Mouse (Mus musculus): ENCODE measurements around the gene Slc39a2. TPM values are rescaled to one million over a fixed set of nuclear protein-coding genes. Genes with fewer than 3 reads are reported as not detected.

The Slc39a2 gene
- polyA plus RNA-seq, 1 experiment from 2014 or later, result 0.38 TPM

DNA sequence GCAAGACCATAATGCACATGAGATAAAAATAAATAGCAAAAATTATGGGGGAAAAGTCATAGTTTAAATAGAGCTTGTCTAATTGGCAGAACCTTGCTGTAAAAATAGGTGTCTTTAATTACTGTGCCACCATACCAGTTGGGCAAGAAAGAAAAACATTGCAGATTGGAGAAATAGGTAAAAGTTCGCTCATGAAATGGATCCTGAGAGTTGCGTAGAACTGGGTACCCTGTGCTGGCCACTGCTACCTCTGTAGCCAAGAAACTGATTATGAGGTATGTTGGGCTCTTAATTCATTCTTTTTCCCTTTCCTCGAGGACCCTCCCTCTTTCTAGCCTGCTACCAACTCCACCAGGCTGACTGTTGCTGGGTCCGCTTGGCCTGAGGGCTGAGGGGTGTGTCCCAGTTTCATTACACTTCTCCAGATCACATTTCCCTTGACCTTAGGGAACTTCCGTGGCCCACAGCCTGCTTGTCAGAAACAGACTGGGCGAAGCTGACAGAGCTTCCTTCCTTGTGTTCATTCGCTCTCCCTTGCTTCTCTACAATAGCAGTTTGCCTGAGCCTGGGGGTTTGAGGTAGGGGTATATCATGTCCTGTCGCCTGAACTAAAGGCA is 48.4 kb downstream of the Slc39a2 start:
- Histone ChIP-seq H3K36me3 (ENCODE audit: control insufficient read depth, insufficient read depth) (no peaks in the 10 kb centered on the region), H3K9ac (ENCODE audit: low read length) (no peak overlapping the region), H3K4me2 (ENCODE audit: low read depth, low read length) (no peak overlapping the region), H3K27me3 (ENCODE audit: control insufficient read depth, insufficient read depth, low read length) (no peaks in the 10 kb centered on the region), H3K4me1 (ENCODE audit: control insufficient read depth, insufficient read depth, low read length) (peaks cover 4% of the 10 kb centered on the region; the same call in 1 of the 2 replicates), H3K9me3 (replicated peaks; ENCODE audit: control insufficient read depth, low read length) (0 out of 2 replicates have a peak, but pooled peaks cover 3% of the 10 kb centered on the region), H3K27ac (ENCODE audit: low read length) (no peak overlapping the region), H3K4me3 (ENCODE audit: low read length) (no peak overlapping the region)
- WGBS, result 48% methylated on average over 8 of the region's 8 CpGs
- no peak for ATAC-seq (replicated peaks; ENCODE audit: extremely low read depth, insufficient read depth, low FRiP score)

DNA sequence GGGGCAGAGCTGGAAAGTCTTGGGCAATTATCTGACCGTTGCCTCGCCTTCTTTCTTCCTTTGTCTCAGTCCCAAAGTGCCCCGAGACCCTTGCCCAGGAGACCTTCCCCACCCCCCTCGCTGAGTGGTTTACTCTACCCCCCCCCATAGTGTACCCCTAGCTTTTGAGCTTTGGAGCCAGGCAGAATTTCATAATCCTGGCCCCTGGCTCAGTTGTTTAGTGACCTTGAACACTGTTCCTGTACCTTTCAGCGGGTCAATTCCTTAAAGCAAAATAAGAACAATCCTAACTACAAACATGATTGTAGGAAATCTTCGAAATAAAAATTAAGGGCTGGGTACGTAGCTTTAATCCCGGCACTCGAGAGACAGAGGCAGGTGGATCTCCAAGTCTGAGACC is 48.9 kb downstream of the Slc39a2 start:
- ATAC-seq (replicated peaks; ENCODE audit: extremely low read depth, insufficient read depth, low FRiP score), result no peak
- peaks cover 4% of the 10 kb centered on the region; the same call in 1 of the 2 replicates for H3K4me1 ChIP-seq (ENCODE audit: control insufficient read depth, insufficient read depth, low read length)
- 69% methylated on average over 9 of the region's 9 CpGs for WGBS

DNA sequence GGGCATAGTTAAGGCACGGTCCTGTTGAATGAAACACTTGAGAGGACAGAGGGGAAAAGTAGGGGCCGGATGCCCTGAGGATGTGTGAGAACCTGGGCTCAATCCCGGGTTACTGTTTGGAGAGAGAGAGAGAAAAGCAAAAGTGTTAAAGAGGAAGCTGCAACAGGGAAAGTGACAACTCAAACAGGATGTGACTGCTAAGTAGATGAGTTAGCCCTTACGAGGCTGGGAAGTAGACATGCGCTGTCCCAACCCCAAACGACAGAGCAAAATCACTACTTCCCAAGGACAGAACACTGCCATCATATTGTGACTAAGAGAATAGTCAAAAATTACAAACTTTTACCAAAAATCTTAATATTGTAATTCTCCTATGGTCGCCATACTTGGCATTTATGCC is 49.5 kb downstream of the Slc39a2 start:
- no peak for ATAC-seq (replicated peaks; ENCODE audit: extremely low read depth, insufficient read depth, low FRiP score)
- Histone ChIP-seq H3K4me3 (ENCODE audit: low read length) (no peak overlapping the region), H3K27ac (ENCODE audit: low read length) (no peak overlapping the region)

More for the DNA sequence above, 48.9 kb downstream of the Slc39a2 start:
- H3K27me3 ChIP-seq (ENCODE audit: control insufficient read depth, insufficient read depth, low read length), result no peaks in the 10 kb centered on the region
- H3K27ac ChIP-seq (ENCODE audit: low read length), result no peak overlapping the region
- H3K36me3 ChIP-seq (ENCODE audit: control insufficient read depth, insufficient read depth), result no peaks in the 10 kb centered on the region
- H3K4me3 ChIP-seq (ENCODE audit: low read length), result no peak overlapping the region
- H3K9me3 ChIP-seq (replicated peaks; ENCODE audit: control insufficient read depth, low read length), result 0 out of 2 replicates have a peak, but pooled peaks cover 3% of the 10 kb centered on the region
- H3K4me2 ChIP-seq (ENCODE audit: low read depth, low read length), result no peak overlapping the region
- H3K9ac ChIP-seq (ENCODE audit: low read length), result no peak overlapping the region

GRCm38 (mm10) chr14:51943336-51943735 is 50.6 kb downstream of the Slc39a2 start:
- Histone ChIP-seq H3K9ac (ENCODE audit: low read length) (no peak overlapping the region), H3K9me3 (replicated peaks; ENCODE audit: control insufficient read depth, low read length) (0 out of 2 replicates have a peak, but pooled peaks cover 3% of the 10 kb centered on the region), H3K27me3 (ENCODE audit: control insufficient read depth, insufficient read depth, low read length) (no peaks in the 10 kb centered on the region), H3K4me1 (ENCODE audit: control insufficient read depth, insufficient read depth, low read length) (peaks cover 4% of the 10 kb centered on the region; the same call in 1 of the 2 replicates), H3K27ac (ENCODE audit: low read length) (no peak overlapping the region), H3K4me2 (ENCODE audit: low read depth, low read length) (no peak overlapping the region), H3K36me3 (ENCODE audit: control insufficient read depth, insufficient read depth) (no peaks in the 10 kb centered on the region), H3K4me3 (ENCODE audit: low read length) (no peak overlapping the region)
- ATAC-seq (replicated peaks; ENCODE audit: extremely low read depth, insufficient read depth, low FRiP score), result no peak
- WGBS, result 65% methylated on average over 6 of the region's 6 CpGs

More for the DNA sequence above, 49.5 kb downstream of the Slc39a2 start:
- H3K4me2 ChIP-seq (ENCODE audit: low read depth, low read length), result no peak overlapping the region
- no peaks in the 10 kb centered on the region for H3K36me3 ChIP-seq (ENCODE audit: control insufficient read depth, insufficient read depth)
- H3K9me3 ChIP-seq (replicated peaks; ENCODE audit: control insufficient read depth, low read length), result 0 out of 2 replicates have a peak, but pooled peaks cover 3% of the 10 kb centered on the region
- H3K9ac ChIP-seq (ENCODE audit: low read length), result no peak overlapping the region
- no peaks in the 10 kb centered on the region for H3K27me3 ChIP-seq (ENCODE audit: control insufficient read depth, insufficient read depth, low read length)
- H3K4me1 ChIP-seq (ENCODE audit: control insufficient read depth, insufficient read depth, low read length), result peaks cover 4% of the 10 kb centered on the region; the same call in 1 of the 2 replicates
- 49% methylated on average over 7 of the region's 7 CpGs for WGBS

Other genes starting within 250 kb of the Slc39a2 start
- gene Gm17079, start 197.4 kb upstream of the Slc39a2 start, polyA plus RNA-seq (2015; fragmentation: Nextera tagmentation; extraction: Ambion mirVana), result not detected in 2 replicates
- gene Gm5800, start 175.7 kb upstream of the Slc39a2 start, polyA plus RNA-seq (2015; fragmentation: Nextera tagmentation; extraction: Ambion mirVana), result not detected in 2 replicates
- 0.28 TPM in 1 of 2 replicates, not detected in the other for gene Ang4, start 119.3 kb upstream of the Slc39a2 start, polyA plus RNA-seq (2015; fragmentation: Nextera tagmentation; extraction: Ambion mirVana)
- gene AY358078, start 92.8 kb upstream of the Slc39a2 start, polyA plus RNA-seq (2015; fragmentation: Nextera tagmentation; extraction: Ambion mirVana), result not detected in 2 replicates
- gene Ear6, start 39.2 kb upstream of the Slc39a2 start, polyA plus RNA-seq (2015; fragmentation: Nextera tagmentation; extraction: Ambion mirVana), result not detected in 2 replicates
- 37.8 and 42.1 TPM in 2 replicates for gene Mettl17, start 8.0 kb upstream of the Slc39a2 start, polyA plus RNA-seq (2015; fragmentation: Nextera tagmentation; extraction: Ambion mirVana)
- 421 and 437 TPM in 2 replicates for gene Ndrg2, start 21.3 kb downstream of the Slc39a2 start, polyA plus RNA-seq (2015; fragmentation: Nextera tagmentation; extraction: Ambion mirVana)
- gene Tppp2, start 25.5 kb downstream of the Slc39a2 start, polyA plus RNA-seq (2015; fragmentation: Nextera tagmentation; extraction: Ambion mirVana), result not detected in 2 replicates
- not detected in 2 replicates for gene Rnase13, start 29.9 kb downstream of the Slc39a2 start, polyA plus RNA-seq (2015; fragmentation: Nextera tagmentation; extraction: Ambion mirVana)
- 45.8 and 65.1 TPM in 2 replicates for gene Arhgef40, start 91.8 kb downstream of the Slc39a2 start, polyA plus RNA-seq (2015; fragmentation: Nextera tagmentation; extraction: Ambion mirVana)
- 0.67 and 1.3 TPM in 2 replicates for gene Tmem253, start 122.8 kb downstream of the Slc39a2 start, polyA plus RNA-seq (2015; fragmentation: Nextera tagmentation; extraction: Ambion mirVana)
- 18.7 and 19.7 TPM in 2 replicates for gene Zfp219, start 127.8 kb downstream of the Slc39a2 start, polyA plus RNA-seq (2015; fragmentation: Nextera tagmentation; extraction: Ambion mirVana)
- gene Olfr221, start 149.6 kb downstream of the Slc39a2 start, polyA plus RNA-seq (2015; fragmentation: Nextera tagmentation; extraction: Ambion mirVana), result not detected in 2 replicates
- 337 and 412 TPM in 2 replicates for gene Hnrnpc, start 211.1 kb downstream of the Slc39a2 start, polyA plus RNA-seq (2015; fragmentation: Nextera tagmentation; extraction: Ambion mirVana)
- gene Rpgrip1, start 217.8 kb downstream of the Slc39a2 start, polyA plus RNA-seq (2015; fragmentation: Nextera tagmentation; extraction: Ambion mirVana), result 24.7 and 29.5 TPM in 2 replicates